In genomic region chr2:52901300-52902013, GRCm38 (mm10) we compare ENCODE assay signal across 10 mouse cellular contexts. TPM values are rescaled to one million over a fixed set of nuclear protein-coding genes. Genes with fewer than 3 reads are reported as not detected.
DNase-seq lines count a peak whose midpoint lies in the region; ATAC-seq and TF ChIP-seq lines count a peak whose summit lies in the region.
"Had no signal": no experiment of that assay in that cellular context is flagged by ENCODE, and none has a peak within 500 bp of the region (broad histone marks: within the 10 kb centered on the region; RNA-seq: fewer than 3 reads in every experiment).

No protein-coding gene starts in this region.

- no peaks in the 10 kb centered on the region for H3K9me3 ChIP-seq in forebrain, embryonic 14.5 days (replicated peaks; ENCODE audit: control insufficient read depth, low read length)
- H3K9me3 ChIP-seq: neural tube, embryonic 13.5 days had no signal

- H3K36me3 ChIP-seq in forebrain, embryonic 14.5 days (ENCODE audit: control insufficient read depth, insufficient read depth, low read length) = no peaks in the 10 kb centered on the region
- H3K36me3 ChIP-seq in kidney, adult 2 months (ENCODE audit: control insufficient read depth, insufficient read depth, low read length) = no peaks in the 10 kb centered on the region
- H3K36me3 ChIP-seq: neural tube, embryonic 13.5 days had no signal

- 75% methylated on average over 6 of the region's 6 CpGs for WGBS in forebrain, embryonic 14.5 days
- 88% methylated on average over 6 of the region's 6 CpGs for WGBS in kidney, adult 2 months

- H3K4me3 ChIP-seq in forebrain, embryonic 14.5 days (ENCODE audit: low read depth, low read length) = no peak overlapping the region
- no peak overlapping the region for H3K4me3 ChIP-seq in kidney, adult 2 months (ENCODE audit: insufficient read depth, low read depth, low read length)
- H3K4me3 ChIP-seq: neural tube, embryonic 13.5 days had no signal

- H3K27ac ChIP-seq in forebrain, embryonic 14.5 days (ENCODE audit: low read depth, low read length) = no peak overlapping the region
- H3K27ac ChIP-seq in kidney, adult 2 months (ENCODE audit: insufficient read depth, low read depth, low read length) = no peak overlapping the region
- H3K27ac ChIP-seq: neural tube, embryonic 13.5 days had no signal

- no peak for TF ChIP-seq POLR2A in kidney, adult 2 months (IDR thresholded peaks at IDR 0.05; ENCODE audit: low read depth, low read length)

- peak; percentile 33 for DNase-seq in cerebellum, adult 11-12 months
- DNase-seq in cerebellum, postnatal 4 days (ENCODE audit: low spot score in 2 of 2) = no peak
- peak; percentile 18 to 20 for DNase-seq in left cerebral cortex, postnatal 14 days (ENCODE audit: low spot score in 2 of 2)
- no peak for DNase-seq in left cerebral cortex, adult 11 months (ENCODE audit: low spot score)
- peak; percentile 30 for DNase-seq in forebrain, embryonic 14.5 days (ENCODE audit: low spot score)
- peak; percentile 13 for DNase-seq in right cerebral cortex, postnatal 25 days
- DNase-seq in kidney, adult 2 months = no peak
- no peak for DNase-seq in adrenal gland, postnatal 14 days
- DNase-seq: lung, postnatal 10 days had no signal

- H3K4me2 ChIP-seq in forebrain, embryonic 14.5 days (ENCODE audit: low read length) = no peak overlapping the region
- H3K4me2 ChIP-seq: neural tube, embryonic 13.5 days had no signal

- intact Hi-C loops in left cerebral cortex, postnatal 14 days (cut with DNase I) = no loop called here

- peaks cover 5% of the 10 kb centered on the region for H3K4me1 ChIP-seq in forebrain, embryonic 14.5 days (ENCODE audit: control insufficient read depth, insufficient read depth, low read length)
- peaks cover 20% of the 10 kb centered on the region for H3K4me1 ChIP-seq in kidney, adult 2 months (ENCODE audit: control insufficient read depth, insufficient read depth, low read length)

- no peak for TF ChIP-seq CTCF in kidney, adult 2 months (conservative IDR thresholded peaks at IDR 0.05; ENCODE audit: insufficient read depth, insufficient read length, low read depth, low read length)

- no peak overlapping the region for H3K9ac ChIP-seq in forebrain, embryonic 14.5 days (ENCODE audit: low read length)
- H3K9ac ChIP-seq: neural tube, embryonic 13.5 days had no signal

- no peaks in the 10 kb centered on the region for H3K27me3 ChIP-seq in forebrain, embryonic 14.5 days (replicated peaks; ENCODE audit: control insufficient read depth, insufficient read depth, low read length)
- no peaks in the 10 kb centered on the region for H3K27me3 ChIP-seq in kidney, adult 2 months (replicated peaks; ENCODE audit: control insufficient read depth, insufficient read depth, low read length)
- H3K27me3 ChIP-seq: neural tube, embryonic 13.5 days had no signal

- ATAC-seq in forebrain, embryonic 14.5 days = peak; percentile 47; the same call in 1 of the 2 replicates

RNA-seq across cellular contexts. Expression of gene Fmnl2, which starts 43.8 kb away (rescaled TPM):
- 10 to 100 TPM; 42.8 to 43.4 TPM for total RNA-seq in left cerebral cortex, postnatal 14 days (2021)
- polyA plus RNA-seq in forebrain, embryonic 14.5 days (2014; fragmentation: Nextera tagmentation; extraction: Ambion mirVana) = 21.3 and 23.0 TPM in 2 replicates
- 2.7 and 4.3 TPM in 2 replicates for polyA plus RNA-seq in kidney, adult 2 months (2012; rRNA removed)
- 15.6 and 21.0 TPM in 2 replicates for total RNA-seq in adrenal gland, postnatal 14 days (2021)

Comparison
In these comparisons a context has a peak if more than half of its experiments do, and no peak if none do; other contexts are left out.
1. DNase-seq: peak in cerebellum, adult 11-12 months (single experiment), left cerebral cortex, postnatal 14 days (2 of 2), forebrain, embryonic 14.5 days (single experiment) and right cerebral cortex, postnatal 25 days (single experiment); none in cerebellum, postnatal 4 days (0 of 2), left cerebral cortex, adult 11 months (single experiment), kidney, adult 2 months (single experiment) and adrenal gland, postnatal 14 days (single experiment).